Mouse (Mus musculus) heart, embryonic 13.5 days (tissue): ENCODE data around the gene C1qtnf2. TPM values are rescaled to one million over a fixed set of nuclear protein-coding genes. Genes with fewer than 3 reads are reported as not detected.

Experiments
- ATAC-seq: fragments of 200-750 bp; cut with Nextera tagmentation; 2 replicates; pipeline ENCODE4 v1.8.0; 2017; ENCODE audit warnings: moderate TSS enrichment; ENCODE audit not compliant: insufficient number of reproducible peaks, low FRiP score, low TSS enrichment; ENCODE audit errors: extremely low read depth
- H3K27ac ChIP-seq: fragments of 300-500 bp; sonication (generic); replicated peaks from 2 replicates; pipeline ENCODE4 v1.5.1; 2015; ENCODE audit warnings: moderate library complexity, mild to moderate bottlenecking, inconsistent platforms
- H3K27me3 ChIP-seq: fragments of 300-500 bp; sonication (generic); replicated peaks from 2 replicates; pipeline ENCODE4 v1.6.1; 2015; ENCODE audit warnings: mild to moderate bottlenecking, inconsistent platforms
- H3K36me3 ChIP-seq: fragments of 300-500 bp; sonication (generic); 2 replicates; pipeline ENCODE4 v1.6.1; 2015; ENCODE audit warnings: mild to moderate bottlenecking, inconsistent platforms
- H3K4me1 ChIP-seq: fragments of 300-500 bp; sonication (generic); 2 replicates; pipeline ENCODE4 v1.6.1; 2015; ENCODE audit warnings: inconsistent platforms
- H3K4me2 ChIP-seq: fragments of 300-500 bp; sonication (generic); 2 replicates; pipeline ENCODE4 v1.6.1; 2015; ENCODE audit warnings: inconsistent platforms, mild to moderate bottlenecking, moderate library complexity
- H3K4me3 ChIP-seq: fragments of 300-500 bp; sonication (generic); 2 replicates; pipeline ENCODE4 v1.5.1; 2015; ENCODE audit warnings: moderate library complexity, mild to moderate bottlenecking, inconsistent platforms
- H3K9ac ChIP-seq: fragments of 300-500 bp; sonication (generic); 2 replicates; pipeline ENCODE4 v1.6.1; 2015; ENCODE audit warnings: inconsistent platforms, mild to moderate bottlenecking, moderate library complexity
- H3K9me3 ChIP-seq: fragments of 300-500 bp; sonication (generic); 2 replicates; pipeline ENCODE4 v1.6.1; 2016; ENCODE audit warnings: inconsistent platforms
- WGBS: fragments of 180-500 bp; shearing (Covaris S2); methylation state at CpG from one replicate; pipeline ENCODE4 v1.1.7; 2015; ENCODE audit warnings: mixed read lengths; 5-methylcytosine and 5-hydroxymethylcytosine counted together
- polyA plus RNA-seq: library from polyadenylated mRNA; unstranded; fragments of >200 nt; fragmentation: Nextera tagmentation; extraction: Ambion mirVana; gene quantifications from 2 replicates; pipeline ENCODE4 v1.2.1, GENCODE M21; 2015

C1qtnf2 gene
- polyA plus RNA-seq, 1 experiment from 2014 or later, result 3.3 TPM

GRCm38 (mm10) chr11:43452266-43452665 lies 21.8 kb upstream of the C1qtnf2 start:
- Histone ChIP-seq H3K9me3 (no peaks in the 10 kb centered on the region), H3K4me3 (no peak overlapping the region), H3K36me3 (peaks cover 5% of the 10 kb centered on the region), H3K4me1 (no peaks in the 10 kb centered on the region), H3K27ac (no peak overlapping the region), H3K27me3 (no peaks in the 10 kb centered on the region), H3K4me2 (no peak overlapping the region), H3K9ac (no peak overlapping the region)
- ATAC-seq, result no peak
- 72% methylated on average over 2 of the region's 2 CpGs for WGBS

GRCm38 (mm10) chr11:43463204-43463603 lies 10.9 kb upstream of the C1qtnf2 start:
- H3K4me1 ChIP-seq, result no peaks in the 10 kb centered on the region
- no peak overlapping the region for H3K4me3 ChIP-seq
- H3K9ac ChIP-seq, result no peak overlapping the region
- H3K27me3 ChIP-seq, result no peaks in the 10 kb centered on the region
- H3K27ac ChIP-seq, result no peak overlapping the region
- ATAC-seq, result no peak
- no peaks in the 10 kb centered on the region for H3K36me3 ChIP-seq
- no peak overlapping the region for H3K4me2 ChIP-seq
- H3K9me3 ChIP-seq, result no peaks in the 10 kb centered on the region
- WGBS, result 86% methylated on average over 25 of the region's 25 CpGs

GRCm38 (mm10) chr11:43470118-43470517 lies 4.0 kb upstream of the C1qtnf2 start:
- Histone ChIP-seq H3K9ac (no peak overlapping the region), H3K36me3 (no peaks in the 10 kb centered on the region), H3K4me2 (no peak overlapping the region), H3K4me3 (no peak overlapping the region), H3K27me3 (peaks cover 3% of the 10 kb centered on the region; the same call in 1 of the 2 replicates), H3K9me3 (no peaks in the 10 kb centered on the region), H3K27ac (peak overlapping the region; percentile 65), H3K4me1 (peaks cover 20% of the 10 kb centered on the region)
- WGBS, result 28% methylated on average over 5 of the region's 5 CpGs
- no peak for ATAC-seq

- peaks cover 20% of the 10 kb centered on the region for H3K4me1 ChIP-seq
- H3K4me2 ChIP-seq, result no peak overlapping the region
- no peak overlapping the region for H3K27ac ChIP-seq
- H3K4me3 ChIP-seq, result no peak overlapping the region
- no peaks in the 10 kb centered on the region for H3K9me3 ChIP-seq
- ATAC-seq, result no peak
- no peak overlapping the region for H3K9ac ChIP-seq
- peaks cover 3% of the 10 kb centered on the region; the same call in 1 of the 2 replicates for H3K27me3 ChIP-seq
- WGBS, result 57% methylated on average over 6 of the region's 6 CpGs
- H3K36me3 ChIP-seq, result no peaks in the 10 kb centered on the region
These were observed 2.9 kb upstream of the C1qtnf2 start for GRCm38 (mm10) chr11:43470881-43471820.

- Histone ChIP-seq H3K9ac (no peak overlapping the region), H3K9me3 (no peaks in the 10 kb centered on the region), H3K4me3 (no peak overlapping the region), H3K36me3 (no peaks in the 10 kb centered on the region), H3K27me3 (peaks cover 3% of the 10 kb centered on the region; the same call in 1 of the 2 replicates), H3K27ac (no peak overlapping the region), H3K4me2 (no peak overlapping the region), H3K4me1 (peaks cover 20% of the 10 kb centered on the region)
- WGBS, result 83% methylated on average over 1 of the region's 1 CpGs
- no peak for ATAC-seq
These were observed 961 bp upstream of the C1qtnf2 start for GRCm38 (mm10) chr11:43473115-43473514.

GRCm38 (mm10) chr11:43473635-43474224 lies 346 bp upstream of the C1qtnf2 start:
- Histone ChIP-seq H3K36me3 (no peaks in the 10 kb centered on the region), H3K4me2 (peak overlapping the region; percentile 82), H3K27me3 (peaks cover 3% of the 10 kb centered on the region; the same call in 1 of the 2 replicates), H3K4me1 (peaks cover 20% of the 10 kb centered on the region), H3K9me3 (no peaks in the 10 kb centered on the region), H3K27ac (no peak overlapping the region), H3K9ac (peak overlapping the region; percentile 72), H3K4me3 (peak overlapping the region; percentile 49)
- no peak for ATAC-seq
- 46% methylated on average over 15 of the region's 15 CpGs for WGBS

- WGBS, result 81% methylated on average over 3 of the region's 3 CpGs
- Histone ChIP-seq H3K4me3 (no peak overlapping the region), H3K4me1 (peaks cover 55% of the 10 kb centered on the region), H3K27me3 (peaks cover 3% of the 10 kb centered on the region; the same call in 1 of the 2 replicates), H3K27ac (no peak overlapping the region), H3K9me3 (no peaks in the 10 kb centered on the region), H3K36me3 (no peaks in the 10 kb centered on the region), H3K9ac (no peak overlapping the region), H3K4me2 (no peak overlapping the region)
- no peak for ATAC-seq
These were observed 5.3 kb downstream of the C1qtnf2 start for GRCm38 (mm10) chr11:43479376-43479775.

GRCm38 (mm10) chr11:43480561-43480960 lies 6.5 kb downstream of the C1qtnf2 start:
- Histone ChIP-seq H3K9ac (no peak overlapping the region), H3K27ac (no peak overlapping the region), H3K4me3 (no peak overlapping the region), H3K4me2 (no peak overlapping the region), H3K27me3 (0 out of 2 replicates have a peak, but pooled peaks cover under 1% of the 10 kb centered on the region), H3K36me3 (no peaks in the 10 kb centered on the region), H3K9me3 (no peaks in the 10 kb centered on the region), H3K4me1 (peaks cover 59% of the 10 kb centered on the region)
- WGBS, result 34% methylated on average over 5 of the region's 5 CpGs
- ATAC-seq, result no peak

GRCm38 (mm10) chr11:43481672-43482522 lies 7.8 kb downstream of the C1qtnf2 start:
- no peak for ATAC-seq
- 0 out of 2 replicates have a peak, but pooled peaks cover 4% of the 10 kb centered on the region for H3K27me3 ChIP-seq
- H3K4me3 ChIP-seq, result no peak overlapping the region
- no peaks in the 10 kb centered on the region for H3K36me3 ChIP-seq
- H3K4me2 ChIP-seq, result no peak overlapping the region
- WGBS, result 38% methylated on average over 3 of the region's 3 CpGs
- no peak overlapping the region for H3K9ac ChIP-seq
- H3K4me1 ChIP-seq, result peaks cover 62% of the 10 kb centered on the region
- H3K27ac ChIP-seq, result 0 out of 2 replicates have a peak overlapping the region, but pooled peaks have one; percentile 87
- no peaks in the 10 kb centered on the region for H3K9me3 ChIP-seq

GRCm38 (mm10) chr11:43483122-43483792 lies 9.2 kb downstream of the C1qtnf2 start:
- Histone ChIP-seq H3K27ac (peak overlapping the region; percentile 87), H3K36me3 (no peaks in the 10 kb centered on the region), H3K4me3 (no peak overlapping the region), H3K27me3 (0 out of 2 replicates have a peak, but pooled peaks cover 4% of the 10 kb centered on the region), H3K9me3 (no peaks in the 10 kb centered on the region), H3K9ac (peak overlapping the region; percentile 33; the same call in 1 of the 2 replicates), H3K4me1 (peaks cover 62% of the 10 kb centered on the region), H3K4me2 (peak overlapping the region; percentile 13; the same call in 1 of the 2 replicates)
- 34% methylated on average over 6 of the region's 6 CpGs for WGBS
- no peak for ATAC-seq
